ENCODE assay signal across 8 mouse cellular contexts in genomic region chr1:171295063-171295402, GRCm38 (mm10). TPM values are rescaled to one million over a fixed set of nuclear protein-coding genes. Genes with fewer than 3 reads are reported as not detected.
DNase-seq lines count a peak whose midpoint lies in the region; ATAC-seq and TF ChIP-seq lines count a peak whose summit lies in the region.

No protein-coding gene starts in this region.

- no peaks in the 10 kb centered on the region for H3K36me3 ChIP-seq in testis, adult 2 months (ENCODE audit: control insufficient read depth, insufficient read depth, low read length)
- H3K36me3 ChIP-seq in liver, embryonic 12.5 days = peaks cover 23% of the 10 kb centered on the region
- H3K36me3 ChIP-seq in stomach, embryonic 16.5 days (ENCODE audit: control insufficient read depth, insufficient read depth, low read length) = no peaks in the 10 kb centered on the region

- peak overlapping the region; percentile 94 for H3K4me3 ChIP-seq in cerebellum, adult 2 months (replicated peaks; ENCODE audit: insufficient read depth, low read depth, low read length)
- H3K4me3 ChIP-seq in testis, adult 2 months (ENCODE audit: control insufficient read depth, low read depth, low read length) = peak overlapping the region; percentile 100
- peak overlapping the region; percentile 82 for H3K4me3 ChIP-seq in liver, embryonic 12.5 days
- H3K4me3 ChIP-seq in stomach, embryonic 16.5 days (replicated peaks; ENCODE audit: low read length) = peak overlapping the region; percentile 82

- no peak for DNase-seq in cerebellum, adult 2 months
- DNase-seq in cerebellum, postnatal 25 days = no peak
- DNase-seq in testis, postnatal 10 days (ENCODE audit: low spot score) = no peak
- DNase-seq in thymus, postnatal 14 days = no peak
- DNase-seq in layer of hippocampus, postnatal 36 days = no peak

- no peak for ATAC-seq in liver, embryonic 12.5 days
- ATAC-seq in stomach, embryonic 16.5 days (ENCODE audit: insufficient read depth, low FRiP score) = peak; percentile 18; the same call in 1 of the 2 replicates

- peak overlapping the region; percentile 68 for H3K4me2 ChIP-seq in liver, embryonic 12.5 days
- H3K4me2 ChIP-seq in stomach, embryonic 16.5 days (ENCODE audit: low read depth, low read length) = peak overlapping the region; percentile 55

- H3K27me3 ChIP-seq in cerebellum, adult 2 months (ENCODE audit: control insufficient read depth, insufficient read depth, low read length) = no peaks in the 10 kb centered on the region
- no peaks in the 10 kb centered on the region for H3K27me3 ChIP-seq in testis, adult 2 months (ENCODE audit: control insufficient read depth, insufficient read depth, low read length)
- H3K27me3 ChIP-seq in liver, embryonic 12.5 days (replicated peaks) = peaks cover 36% of the 10 kb centered on the region
- H3K27me3 ChIP-seq in stomach, embryonic 16.5 days (ENCODE audit: control insufficient read depth, insufficient read depth, low read length) = peaks cover 5% of the 10 kb centered on the region; the same call in 1 of the 2 replicates

- TF ChIP-seq CTCF in cerebellum, adult 2 months (IDR thresholded peaks at IDR 0.05; ENCODE audit: borderline replicate concordance, insufficient read depth, low read depth, low read length) = no peak
- no peak for TF ChIP-seq CTCF in testis, adult 2 months (IDR thresholded peaks at IDR 0.05; ENCODE audit: control insufficient read depth, insufficient read depth, insufficient replicate concordance, low read depth, low read length)

- WGBS in cerebellum, adult 2 months = 11% methylated on average over 3 of the region's 3 CpGs
- WGBS in liver, embryonic 12.5 days (ENCODE audit: insufficient replicate concordance) = 11% methylated on average over 3 of the region's 3 CpGs
- WGBS in stomach, embryonic 16.5 days = 16% methylated on average over 3 of the region's 3 CpGs

- H3K9me3 ChIP-seq in liver, embryonic 12.5 days (replicated peaks) = no peaks in the 10 kb centered on the region
- no peaks in the 10 kb centered on the region for H3K9me3 ChIP-seq in stomach, embryonic 16.5 days (replicated peaks; ENCODE audit: control insufficient read depth, low read length)

- H3K4me1 ChIP-seq in cerebellum, adult 2 months (ENCODE audit: control insufficient read depth, insufficient read depth, low read length) = no peaks in the 10 kb centered on the region
- H3K4me1 ChIP-seq in testis, adult 2 months (ENCODE audit: control insufficient read depth, insufficient read depth, low read length) = no peaks in the 10 kb centered on the region
- peaks cover 30% of the 10 kb centered on the region for H3K4me1 ChIP-seq in liver, embryonic 12.5 days
- H3K4me1 ChIP-seq in stomach, embryonic 16.5 days (ENCODE audit: control insufficient read depth, insufficient read depth, low read length) = peaks cover 7% of the 10 kb centered on the region

- H3K27ac ChIP-seq in cerebellum, adult 2 months (ENCODE audit: insufficient read depth, low read length) = peak overlapping the region; percentile 97; the same call in 1 of the 2 replicates
- H3K27ac ChIP-seq in testis, adult 2 months (ENCODE audit: control insufficient read depth, insufficient read depth, low read depth, low read length) = peak overlapping the region; percentile 98
- peak overlapping the region; percentile 88 for H3K27ac ChIP-seq in liver, embryonic 12.5 days
- H3K27ac ChIP-seq in stomach, embryonic 16.5 days (ENCODE audit: low read length) = peak overlapping the region; percentile 98

- peak overlapping the region; percentile 80; the same call in 1 of the 2 replicates for H3K9ac ChIP-seq in liver, embryonic 12.5 days
- H3K9ac ChIP-seq in stomach, embryonic 16.5 days (ENCODE audit: low read length) = peak overlapping the region; percentile 92

- no peak for TF ChIP-seq POLR2A in cerebellum, adult 2 months (IDR thresholded peaks at IDR 0.05; ENCODE audit: borderline replicate concordance, insufficient read depth, low read length)
- no peak for TF ChIP-seq POLR2A in testis, adult 2 months (IDR thresholded peaks at IDR 0.05; ENCODE audit: control insufficient read depth, low read depth, low read length)

RNA-seq across cellular contexts. Expression of gene Ufc1, which starts 0.2 kb away (rescaled TPM):
- polyA plus RNA-seq in cerebellum, adult 2 months (2012; rRNA removed) = 96.4 and 109 TPM in 2 replicates
- polyA plus RNA-seq in testis, adult 2 months (2012; rRNA removed) = 19.1 and 20.0 TPM in 2 replicates
- 55.9 and 58.3 TPM in 2 replicates for polyA plus RNA-seq in liver, embryonic 12.5 days (2016; fragmentation: Nextera tagmentation; extraction: Ambion mirVana)
- polyA plus RNA-seq in stomach, embryonic 16.5 days (2015; fragmentation: Nextera tagmentation; extraction: Ambion mirVana) = 100 and 113 TPM in 2 replicates
- 100 to 1,000 TPM; 101 to 112 TPM for total RNA-seq in layer of hippocampus, postnatal 36 days (2021)

RNA-seq across cellular contexts. Expression of gene Usp21, which starts 7.2 kb away (rescaled TPM):
- 76.6 and 77.5 TPM in 2 replicates for polyA plus RNA-seq in cerebellum, adult 2 months (2012; rRNA removed)
- polyA plus RNA-seq in testis, adult 2 months (2012; rRNA removed) = 38.4 and 38.7 TPM in 2 replicates
- 36.2 and 38.6 TPM in 2 replicates for polyA plus RNA-seq in liver, embryonic 12.5 days (2016; fragmentation: Nextera tagmentation; extraction: Ambion mirVana)
- polyA plus RNA-seq in stomach, embryonic 16.5 days (2015; fragmentation: Nextera tagmentation; extraction: Ambion mirVana) = 54.9 and 59.1 TPM in 2 replicates
- 10 to 100 TPM; 66.9 to 70.5 TPM for total RNA-seq in layer of hippocampus, postnatal 36 days (2021)

RNA-seq across cellular contexts. Expression of gene Ppox, which starts 14.0 kb away (rescaled TPM):
- polyA plus RNA-seq in cerebellum, adult 2 months (2012; rRNA removed) = 76.9 and 81.2 TPM in 2 replicates
- polyA plus RNA-seq in testis, adult 2 months (2012; rRNA removed) = 7.1 and 8.7 TPM in 2 replicates
- 199 and 207 TPM in 2 replicates for polyA plus RNA-seq in liver, embryonic 12.5 days (2016; fragmentation: Nextera tagmentation; extraction: Ambion mirVana)
- 44.6 and 54.5 TPM in 2 replicates for polyA plus RNA-seq in stomach, embryonic 16.5 days (2015; fragmentation: Nextera tagmentation; extraction: Ambion mirVana)
- 10 to 100 TPM; 28.0 to 31.4 TPM for total RNA-seq in layer of hippocampus, postnatal 36 days (2021)

RNA-seq across cellular contexts. Expression of gene B4galt3, which starts 24.9 kb away (rescaled TPM):
- 69.6 and 72.2 TPM in 2 replicates for polyA plus RNA-seq in cerebellum, adult 2 months (2012; rRNA removed)
- polyA plus RNA-seq in testis, adult 2 months (2012; rRNA removed) = 25.0 and 32.3 TPM in 2 replicates
- polyA plus RNA-seq in liver, embryonic 12.5 days (2016; fragmentation: Nextera tagmentation; extraction: Ambion mirVana) = 29.9 and 35.8 TPM in 2 replicates
- 70.6 and 71.5 TPM in 2 replicates for polyA plus RNA-seq in stomach, embryonic 16.5 days (2015; fragmentation: Nextera tagmentation; extraction: Ambion mirVana)
- 10 to 100 TPM; 68.5 to 76.8 TPM for total RNA-seq in layer of hippocampus, postnatal 36 days (2021)

RNA-seq across cellular contexts. Expression of gene Dedd, which starts 33.9 kb away (rescaled TPM):
- 54.4 and 56.4 TPM in 2 replicates for polyA plus RNA-seq in cerebellum, adult 2 months (2012; rRNA removed)
- polyA plus RNA-seq in testis, adult 2 months (2012; rRNA removed) = 158 and 176 TPM in 2 replicates
- polyA plus RNA-seq in liver, embryonic 12.5 days (2016; fragmentation: Nextera tagmentation; extraction: Ambion mirVana) = 24.9 and 26.1 TPM in 2 replicates
- 48.0 and 54.7 TPM in 2 replicates for polyA plus RNA-seq in stomach, embryonic 16.5 days (2015; fragmentation: Nextera tagmentation; extraction: Ambion mirVana)
- total RNA-seq in layer of hippocampus, postnatal 36 days (2021) = 10 to 100 TPM; 36.5 to 41.3 TPM
